Mouse (Mus musculus): Measurements from ENCODE around the gene 9230112D13Rik. TPM values are rescaled to one million over a fixed set of nuclear protein-coding genes. Genes with fewer than 3 reads are reported as not detected.

9230112D13Rik gene
- polyA plus RNA-seq, 1 experiment from 2014 or later, result not detected

DNA sequence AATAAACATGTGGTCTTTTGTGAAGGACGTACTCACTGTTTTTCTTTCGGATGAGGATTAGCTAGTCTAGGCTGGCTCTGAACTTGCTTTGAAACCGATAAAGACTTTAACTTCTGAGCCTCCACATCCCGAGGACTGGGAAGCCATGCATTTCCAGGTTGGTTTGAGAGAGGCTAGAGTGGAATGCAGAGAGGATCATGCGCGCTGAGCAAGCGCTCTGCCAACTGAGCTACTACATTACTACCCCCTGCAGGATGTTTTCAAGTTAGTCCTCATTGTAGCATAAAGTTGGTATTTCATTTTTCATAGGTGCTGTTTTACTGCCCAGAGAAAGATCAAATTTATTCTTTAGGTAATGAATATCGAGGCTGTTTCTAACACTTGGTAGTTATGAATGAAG is 36.4 kb downstream of the 9230112D13Rik start:
- ATAC-seq (ENCODE audit: insufficient number of reproducible peaks, insufficient read depth, low FRiP score, low read depth), result no peak
- Histone ChIP-seq H3K9me3 (ENCODE audit: control insufficient read depth, low read depth, low read length) (no peaks in the 10 kb centered on the region), H3K36me3 (ENCODE audit: control insufficient read depth, insufficient read depth, low read length) (no peaks in the 10 kb centered on the region), H3K9ac (replicated peaks; ENCODE audit: low read depth, low read length) (no peak overlapping the region), H3K4me3 (ENCODE audit: low read depth, low read length) (no peak overlapping the region), H3K4me2 (replicated peaks; ENCODE audit: low read depth, low read length) (no peak overlapping the region), H3K27ac (ENCODE audit: low read length) (no peak overlapping the region), H3K27me3 (ENCODE audit: control insufficient read depth, insufficient read depth, low read length) (no peaks in the 10 kb centered on the region), H3K4me1 (ENCODE audit: control insufficient read depth, insufficient read depth, low read length) (peaks cover 32% of the 10 kb centered on the region; the same call in 1 of the 2 replicates)
- 63% methylated on average over 8 of the region's 8 CpGs for WGBS

DNA sequence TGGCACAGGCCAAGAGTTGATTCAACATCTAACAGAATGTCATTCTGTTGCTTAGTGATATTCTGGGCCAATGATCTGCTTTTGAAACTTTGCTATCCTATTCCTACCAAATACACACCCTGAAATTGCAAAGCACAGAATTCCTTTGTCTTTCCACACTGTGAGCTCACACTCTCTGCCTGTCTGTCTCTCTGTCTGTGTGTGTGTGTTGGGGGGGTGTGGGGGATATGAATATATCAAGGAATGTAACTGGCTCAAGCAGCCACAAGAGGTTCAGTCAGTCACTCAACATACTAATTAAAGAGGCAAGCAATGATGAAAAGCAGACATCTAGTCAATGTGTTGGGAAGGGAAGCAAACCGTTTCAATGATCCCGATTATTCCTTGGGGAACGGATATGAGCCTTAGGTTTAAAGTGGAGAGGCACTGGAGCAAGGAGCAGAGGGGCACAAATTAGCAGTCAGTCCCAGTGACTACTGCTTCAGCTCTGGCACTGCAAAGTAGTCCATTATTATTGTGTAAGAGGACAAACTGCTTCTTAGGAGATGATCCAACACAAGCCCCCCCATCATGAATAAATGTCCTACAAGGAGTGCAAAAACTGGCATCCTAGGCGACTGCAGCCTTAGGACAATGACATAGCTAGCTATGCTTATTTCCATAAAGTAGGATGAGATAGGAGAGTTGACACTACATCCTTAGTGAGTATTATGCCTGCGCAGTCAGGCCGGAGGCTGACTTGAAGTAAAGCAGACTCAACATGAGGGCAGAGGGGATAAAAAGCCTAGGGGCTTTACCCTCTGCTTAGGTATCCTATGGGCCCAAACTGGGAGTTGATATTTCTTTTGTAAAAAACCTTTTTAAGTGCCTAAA is 38.9 kb downstream of the 9230112D13Rik start:
- WGBS, result 69% methylated on average over 6 of the region's 6 CpGs
- no peak for ATAC-seq (ENCODE audit: insufficient number of reproducible peaks, insufficient read depth, low FRiP score, low read depth)
- peaks cover 18% of the 10 kb centered on the region; the same call in 1 of the 2 replicates for H3K4me1 ChIP-seq (ENCODE audit: control insufficient read depth, insufficient read depth, low read length)
- H3K27ac ChIP-seq (ENCODE audit: low read length), result no peak overlapping the region
- no peak overlapping the region for H3K9ac ChIP-seq (replicated peaks; ENCODE audit: low read depth, low read length)
- H3K36me3 ChIP-seq (ENCODE audit: control insufficient read depth, insufficient read depth, low read length), result no peaks in the 10 kb centered on the region
- no peaks in the 10 kb centered on the region for H3K9me3 ChIP-seq (ENCODE audit: control insufficient read depth, low read depth, low read length)
- no peak overlapping the region for H3K4me2 ChIP-seq (replicated peaks; ENCODE audit: low read depth, low read length)
- no peaks in the 10 kb centered on the region for H3K27me3 ChIP-seq (ENCODE audit: control insufficient read depth, insufficient read depth, low read length)
- H3K4me3 ChIP-seq (ENCODE audit: low read depth, low read length), result no peak overlapping the region

- Histone ChIP-seq H3K36me3 (ENCODE audit: control insufficient read depth, insufficient read depth, low read length) (no peaks in the 10 kb centered on the region), H3K4me1 (ENCODE audit: control insufficient read depth, insufficient read depth, low read length) (peaks cover 3% of the 10 kb centered on the region; the same call in 1 of the 2 replicates), H3K9ac (replicated peaks; ENCODE audit: low read depth, low read length) (no peak overlapping the region), H3K27ac (ENCODE audit: low read length) (no peak overlapping the region), H3K4me2 (replicated peaks; ENCODE audit: low read depth, low read length) (no peak overlapping the region), H3K27me3 (ENCODE audit: control insufficient read depth, insufficient read depth, low read length) (no peaks in the 10 kb centered on the region), H3K9me3 (ENCODE audit: control insufficient read depth, low read depth, low read length) (no peaks in the 10 kb centered on the region), H3K4me3 (ENCODE audit: low read depth, low read length) (no peak overlapping the region)
- no peak for ATAC-seq (ENCODE audit: insufficient number of reproducible peaks, insufficient read depth, low FRiP score, low read depth)
Observed at GRCm38 (mm10) chr14:34471591-34471990, 51.0 kb downstream of the 9230112D13Rik start.

- ATAC-seq (ENCODE audit: insufficient number of reproducible peaks, insufficient read depth, low FRiP score, low read depth), result no peak
- Histone ChIP-seq H3K4me1 (ENCODE audit: control insufficient read depth, insufficient read depth, low read length) (peaks cover 3% of the 10 kb centered on the region; the same call in 1 of the 2 replicates), H3K9me3 (ENCODE audit: control insufficient read depth, low read depth, low read length) (no peaks in the 10 kb centered on the region), H3K27me3 (ENCODE audit: control insufficient read depth, insufficient read depth, low read length) (no peaks in the 10 kb centered on the region), H3K36me3 (ENCODE audit: control insufficient read depth, insufficient read depth, low read length) (no peaks in the 10 kb centered on the region), H3K9ac (replicated peaks; ENCODE audit: low read depth, low read length) (no peak overlapping the region), H3K4me3 (ENCODE audit: low read depth, low read length) (no peak overlapping the region), H3K4me2 (replicated peaks; ENCODE audit: low read depth, low read length) (no peak overlapping the region), H3K27ac (ENCODE audit: low read length) (no peak overlapping the region)
- 65% methylated on average over 3 of the region's 3 CpGs for WGBS
Observed at GRCm38 (mm10) chr14:34466291-34466690, 56.3 kb downstream of the 9230112D13Rik start.

Other genes starting within 250 kb of the 9230112D13Rik start
- 8.0 and 8.6 TPM in 2 replicates for gene Shld2, start 212.3 kb downstream of the 9230112D13Rik start, polyA plus RNA-seq (2014; fragmentation: Nextera tagmentation; extraction: Ambion mirVana)
- gene Glud1, start 212.1 kb downstream of the 9230112D13Rik start, polyA plus RNA-seq (2014; fragmentation: Nextera tagmentation; extraction: Ambion mirVana), result 76.5 and 82.5 TPM in 2 replicates
- not detected in 2 replicates for gene Fam25c, start 167.4 kb downstream of the 9230112D13Rik start, polyA plus RNA-seq (2014; fragmentation: Nextera tagmentation; extraction: Ambion mirVana)
- gene Sncg, start 148.0 kb downstream of the 9230112D13Rik start, polyA plus RNA-seq (2014; fragmentation: Nextera tagmentation; extraction: Ambion mirVana), result 36.7 and 40.1 TPM in 2 replicates
- gene Mmrn2, start 147.3 kb downstream of the 9230112D13Rik start, polyA plus RNA-seq (2014; fragmentation: Nextera tagmentation; extraction: Ambion mirVana), result 7.7 and 7.8 TPM in 2 replicates
- 62.8 and 74.7 TPM in 2 replicates for gene Bmpr1a, start 19.5 kb downstream of the 9230112D13Rik start, polyA plus RNA-seq (2014; fragmentation: Nextera tagmentation; extraction: Ambion mirVana)
- 1.3 and 1.8 TPM in 2 replicates for gene Ldb3, start 65.9 kb upstream of the 9230112D13Rik start, polyA plus RNA-seq (2014; fragmentation: Nextera tagmentation; extraction: Ambion mirVana)
- gene Opn4, start 77.3 kb upstream of the 9230112D13Rik start, polyA plus RNA-seq (2014; fragmentation: Nextera tagmentation; extraction: Ambion mirVana), result not detected in 2 replicates
- 31.1 and 33.6 TPM in 2 replicates for gene Wapl, start 151.1 kb upstream of the 9230112D13Rik start, polyA plus RNA-seq (2014; fragmentation: Nextera tagmentation; extraction: Ambion mirVana)

Measured in stomach, embryonic 14.5 days (tissue).